In the genomic region with DNA sequence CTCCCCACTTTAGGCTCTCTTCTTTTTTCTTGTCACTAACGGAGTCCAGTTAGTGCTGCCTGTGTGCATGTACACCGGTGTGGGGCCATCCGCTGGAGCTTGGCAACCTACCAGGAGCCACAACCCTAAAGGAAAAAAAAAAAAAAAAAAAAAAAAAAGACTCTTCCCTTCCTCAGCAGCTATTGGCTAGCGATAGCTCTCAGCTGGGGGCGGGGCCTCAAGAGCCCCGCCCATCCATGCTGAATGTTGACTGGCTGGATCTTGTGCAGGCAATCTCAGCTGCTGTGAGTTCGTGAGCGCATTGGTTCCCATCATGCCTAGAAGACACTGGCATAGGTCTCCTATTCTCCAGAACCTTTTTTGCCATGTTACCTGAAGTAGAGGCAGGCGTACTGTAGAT, we compare ENCODE assay signal across 11 mouse cellular contexts. TPM values are rescaled to one million over a fixed set of nuclear protein-coding genes. Genes with fewer than 3 reads are reported as not detected.
DNase-seq lines count a peak whose midpoint lies in the region; ATAC-seq and TF ChIP-seq lines count a peak whose summit lies in the region.
"Had no signal": no experiment of that assay in that cellular context is flagged by ENCODE, and none has a peak within 500 bp of the region (broad histone marks: within the 10 kb centered on the region; RNA-seq: fewer than 3 reads in every experiment).

No protein-coding gene starts in this region.

- 19% methylated on average over 9 of the region's 9 CpGs for WGBS in hindbrain, embryonic 11.5 days
- WGBS in hindbrain, embryonic 12.5 days: 28% methylated on average over 9 of the region's 9 CpGs
- WGBS in intestine, postnatal 0 days: 22% methylated on average over 9 of the region's 9 CpGs

- peak; percentile 49 for DNase-seq in hindbrain, embryonic 11.5 days (ENCODE audit: low spot score)
- DNase-seq in B cell, adult 2 months: peak; percentile 58
- DNase-seq in urinary bladder, adult 18-20 months (ENCODE audit: low spot score in 2 of 2): no peak
- no peak for DNase-seq in kidney, postnatal 14 days
- DNase-seq: lung, adult 2 months had no signal

- H3K4me1 ChIP-seq in hindbrain, embryonic 11.5 days (replicated peaks; ENCODE audit: control insufficient read depth, insufficient read depth, low read length): no peaks in the 10 kb centered on the region; the same call in 1 of the 2 replicates
- H3K4me1 ChIP-seq in hindbrain, embryonic 12.5 days: 0 out of 2 replicates have a peak, but pooled peaks cover 8% of the 10 kb centered on the region
- H3K4me1 ChIP-seq in ES-Bruce4 (ENCODE audit: control insufficient read depth, insufficient read depth, low read length): no peaks in the 10 kb centered on the region
- H3K4me1 ChIP-seq in intestine, postnatal 0 days (replicated peaks; ENCODE audit: control insufficient read depth, insufficient read depth, low read length): no peaks in the 10 kb centered on the region
- H3K4me1 ChIP-seq: embryonic facial prominence, embryonic 13.5 days had no signal

- no peaks in the 10 kb centered on the region for H3K36me3 ChIP-seq in hindbrain, embryonic 11.5 days (ENCODE audit: control insufficient read depth, insufficient read depth, low read length)
- H3K36me3 ChIP-seq in hindbrain, embryonic 12.5 days: no peaks in the 10 kb centered on the region
- no peaks in the 10 kb centered on the region for H3K36me3 ChIP-seq in ES-Bruce4 (ENCODE audit: control insufficient read depth, insufficient read depth, low read length, poor library complexity, severe bottlenecking)
- no peaks in the 10 kb centered on the region for H3K36me3 ChIP-seq in intestine, postnatal 0 days (ENCODE audit: control insufficient read depth, insufficient read depth)
- H3K36me3 ChIP-seq: embryonic facial prominence, embryonic 13.5 days had no signal

- no peak for TF ChIP-seq EP300 in ES-Bruce4 (IDR thresholded peaks at IDR 0.05; ENCODE audit: insufficient read depth, low read depth, low read length)

- no peak overlapping the region for H3K4me2 ChIP-seq in hindbrain, embryonic 11.5 days (replicated peaks; ENCODE audit: low read depth, low read length)
- H3K4me2 ChIP-seq in hindbrain, embryonic 12.5 days (replicated peaks): no peak overlapping the region
- peak overlapping the region; percentile 33 for H3K4me2 ChIP-seq in intestine, postnatal 0 days (replicated peaks; ENCODE audit: low read depth)
- H3K4me2 ChIP-seq: embryonic facial prominence, embryonic 13.5 days had no signal

- H3K27me3 ChIP-seq in hindbrain, embryonic 11.5 days (ENCODE audit: control insufficient read depth, insufficient read depth, low read length): no peaks in the 10 kb centered on the region
- peaks cover 13% of the 10 kb centered on the region; the same call in 1 of the 2 replicates for H3K27me3 ChIP-seq in hindbrain, embryonic 12.5 days
- H3K27me3 ChIP-seq in ES-Bruce4 (ENCODE audit: control insufficient read depth, insufficient read depth, low read length, poor library complexity, severe bottlenecking): no peaks in the 10 kb centered on the region
- no peaks in the 10 kb centered on the region for H3K27me3 ChIP-seq in intestine, postnatal 0 days (replicated peaks; ENCODE audit: control insufficient read depth, insufficient read depth, low read length)

- no peak for TF ChIP-seq POLR2A in ES-Bruce4 (IDR thresholded peaks at IDR 0.05; ENCODE audit: insufficient read depth, low read length)

- H3K9ac ChIP-seq in hindbrain, embryonic 11.5 days (ENCODE audit: low read depth, low read length): no peak overlapping the region
- H3K9ac ChIP-seq in hindbrain, embryonic 12.5 days: no peak overlapping the region
- no peak overlapping the region for H3K9ac ChIP-seq in ES-Bruce4 (ENCODE audit: low read depth, poor library complexity, severe bottlenecking)
- no peak overlapping the region for H3K9ac ChIP-seq in intestine, postnatal 0 days (ENCODE audit: low read depth, low read length)
- H3K9ac ChIP-seq: embryonic facial prominence, embryonic 13.5 days had no signal

- no peak overlapping the region for H3K4me3 ChIP-seq in hindbrain, embryonic 11.5 days (ENCODE audit: low read depth, low read length)
- no peak overlapping the region for H3K4me3 ChIP-seq in hindbrain, embryonic 12.5 days
- H3K4me3 ChIP-seq in ES-Bruce4 (ENCODE audit: low read depth, low read length): peak overlapping the region; percentile 34
- H3K4me3 ChIP-seq in intestine, postnatal 0 days (ENCODE audit: low read depth, low read length): no peak overlapping the region
- H3K4me3 ChIP-seq: embryonic facial prominence, embryonic 13.5 days had no signal

- no peaks in the 10 kb centered on the region for H3K9me3 ChIP-seq in hindbrain, embryonic 11.5 days (ENCODE audit: control insufficient read depth, low read length)
- no peaks in the 10 kb centered on the region for H3K9me3 ChIP-seq in hindbrain, embryonic 12.5 days (replicated peaks)
- no peaks in the 10 kb centered on the region for H3K9me3 ChIP-seq in ES-Bruce4 (replicated peaks; ENCODE audit: control insufficient read depth, insufficient read depth, low read length, poor library complexity, severe bottlenecking)
- H3K9me3 ChIP-seq in intestine, postnatal 0 days (ENCODE audit: control insufficient read depth): no peaks in the 10 kb centered on the region
- H3K9me3 ChIP-seq: embryonic facial prominence, embryonic 13.5 days had no signal

- ATAC-seq in hindbrain, embryonic 11.5 days (ENCODE audit: low FRiP score): no peak
- ATAC-seq in hindbrain, embryonic 12.5 days (ENCODE audit: low FRiP score): no peak
- peak; percentile 63 for ATAC-seq in intestine, postnatal 0 days
- no peak for ATAC-seq in frontal cortex, adult (ENCODE audit: low TSS enrichment)

- H3K27ac ChIP-seq in hindbrain, embryonic 11.5 days (ENCODE audit: low read depth, low read length): no peak overlapping the region
- no peak overlapping the region for H3K27ac ChIP-seq in hindbrain, embryonic 12.5 days
- H3K27ac ChIP-seq in ES-Bruce4 (ENCODE audit: insufficient read depth, low read length): no peak overlapping the region
- H3K27ac ChIP-seq in intestine, postnatal 0 days (ENCODE audit: low read depth, low read length): no peak overlapping the region
- H3K27ac ChIP-seq: embryonic facial prominence, embryonic 13.5 days had no signal

- TF ChIP-seq CTCF in ES-Bruce4 (IDR thresholded peaks at IDR 0.05; ENCODE audit: low read depth, low read length): no peak
- TF ChIP-seq CTCF in intestine, postnatal 0 days (IDR thresholded peaks at IDR 0.05; ENCODE audit: low read depth): no peak

RNA-seq across cellular contexts. Expression of gene Gm1043, which starts 44.5 kb away (rescaled TPM):
- 0.09 and 0.14 TPM in 2 replicates for polyA plus RNA-seq in hindbrain, embryonic 11.5 days (2014; fragmentation: Nextera tagmentation; extraction: Ambion mirVana)
- 0.36 and 0.52 TPM in 2 replicates for polyA plus RNA-seq in hindbrain, embryonic 12.5 days (2016; fragmentation: Nextera tagmentation; extraction: Ambion mirVana)
- polyA plus RNA-seq in ES-Bruce4 (2011; ENCODE audit: insufficient read depth, insufficient read length, low read depth, missing spikeins): not detected in 2 replicates
- 0.03 TPM in 1 of 2 replicates, not detected in the other for polyA plus RNA-seq in intestine, postnatal 0 days (2015; fragmentation: Nextera tagmentation; extraction: Ambion mirVana)
- polyA plus RNA-seq: embryonic facial prominence, embryonic 13.5 days; intestine, embryonic 14.5 days had no signal

RNA-seq across cellular contexts. Expression of gene Wfs1, which starts 51.7 kb away (rescaled TPM):
- polyA plus RNA-seq in hindbrain, embryonic 11.5 days (2014; fragmentation: Nextera tagmentation; extraction: Ambion mirVana): 6.0 and 7.0 TPM in 2 replicates
- 8.6 and 9.6 TPM in 2 replicates for polyA plus RNA-seq in hindbrain, embryonic 12.5 days (2016; fragmentation: Nextera tagmentation; extraction: Ambion mirVana)
- 10.1 and 11.3 TPM in 2 replicates for polyA plus RNA-seq in ES-Bruce4 (2011; ENCODE audit: insufficient read depth, insufficient read length, low read depth, missing spikeins)
- polyA plus RNA-seq in intestine, postnatal 0 days (2015; fragmentation: Nextera tagmentation; extraction: Ambion mirVana): 12.8 and 15.6 TPM in 2 replicates

Comparison
In these comparisons a context has a peak if more than half of its experiments do, and no peak if none do; other contexts are left out.
1. DNase-seq: peak in hindbrain, embryonic 11.5 days (single experiment) and B cell, adult 2 months (2 of 2); none in urinary bladder, adult 18-20 months (0 of 2) and kidney, postnatal 14 days (single experiment).